Mouse (Mus musculus) neural tube, embryonic 14.5 days (tissue): ENCODE data around the gene Itga9. TPM values are rescaled to one million over a fixed set of nuclear protein-coding genes. Genes with fewer than 3 reads are reported as not detected.

Experiments
- ATAC-seq: fragments of 200-750 bp; cut with Nextera tagmentation; 2 replicates; pipeline ENCODE4 v1.8.0; 2017; ENCODE audit warnings: low read depth, mild to moderate bottlenecking, moderate TSS enrichment, moderate library complexity
- H3K27ac ChIP-seq: fragments of 300-500 bp; sonication (generic); 2 replicates; pipeline ENCODE4 v1.5.1; 2014; ENCODE audit warnings: low read depth, mild to moderate bottlenecking, control low read depth, low read length, moderate library complexity, mixed read lengths
- H3K27me3 ChIP-seq: fragments of 300-500 bp; sonication (generic); 2 replicates; pipeline ENCODE4 v1.6.1; 2014; ENCODE audit warnings: low read length; ENCODE audit not compliant: control insufficient read depth, insufficient read depth
- H3K36me3 ChIP-seq: fragments of 300-500 bp; sonication (generic); 2 replicates; pipeline ENCODE4 v1.6.1; 2014; ENCODE audit warnings: low read length, mixed read lengths; ENCODE audit not compliant: control insufficient read depth, insufficient read depth
- H3K4me1 ChIP-seq: fragments of 300-500 bp; sonication (generic); 2 replicates; pipeline ENCODE4 v1.6.1; 2014; ENCODE audit warnings: low read length; ENCODE audit not compliant: control insufficient read depth, insufficient read depth
- H3K4me2 ChIP-seq: fragments of 300-500 bp; sonication (generic); 2 replicates; pipeline ENCODE4 v1.6.1; 2014; ENCODE audit warnings: mild to moderate bottlenecking, low read depth, low read length, control low read depth
- H3K4me3 ChIP-seq: fragments of 300-500 bp; sonication (generic); 2 replicates; pipeline ENCODE4 v1.5.1; 2014; ENCODE audit warnings: low read depth, low read length, control low read depth, mixed read lengths
- H3K9ac ChIP-seq: fragments of 300-500 bp; sonication (generic); replicated peaks from 2 replicates; pipeline ENCODE4 v1.6.1; 2014; ENCODE audit warnings: low read depth, mild to moderate bottlenecking, control low read depth, low read length, mixed read lengths
- H3K9me3 ChIP-seq: fragments of 300-500 bp; sonication (generic); 2 replicates; pipeline ENCODE4 v1.6.1; 2016; ENCODE audit warnings: low read length; ENCODE audit not compliant: control insufficient read depth
- WGBS: fragments of 180-500 bp; shearing (Covaris S2); extraction: QIAGEN DNeasy Blood & Tissue Kit; methylation state at CpG from one replicate; pipeline ENCODE4 v1.1.7; 2014; 5-methylcytosine and 5-hydroxymethylcytosine counted together
- polyA plus RNA-seq: library from polyadenylated mRNA; unstranded; fragments of >200 nt; fragmentation: Nextera tagmentation; extraction: Ambion mirVana; gene quantifications from 2 replicates; pipeline ENCODE4 v1.2.1, GENCODE M21; 2014

Gene Itga9
- polyA plus RNA-seq, 1 experiment from 2014 or later = 1.7 TPM

- Histone ChIP-seq H3K27me3 (no peaks in the 10 kb centered on the region), H3K4me1 (no peaks in the 10 kb centered on the region), H3K4me3 (no peak overlapping the region), H3K27ac (no peak overlapping the region), H3K9ac (no peak overlapping the region), H3K36me3 (no peaks in the 10 kb centered on the region), H3K9me3 (no peaks in the 10 kb centered on the region), H3K4me2 (no peak overlapping the region)
- ATAC-seq = no peak
- WGBS = 88% methylated on average over 5 of the region's 5 CpGs
Observed at GRCm38 (mm10) chr9:118843711-118844110, 237.2 kb downstream of the Itga9 start.

GRCm38 (mm10) chr9:118845003-118845402, 238.5 kb downstream of the Itga9 start:
- Histone ChIP-seq H3K4me2 (no peak overlapping the region), H3K4me1 (no peaks in the 10 kb centered on the region), H3K9me3 (no peaks in the 10 kb centered on the region), H3K4me3 (no peak overlapping the region), H3K36me3 (no peaks in the 10 kb centered on the region), H3K27me3 (no peaks in the 10 kb centered on the region), H3K9ac (no peak overlapping the region), H3K27ac (no peak overlapping the region)
- ATAC-seq = no peak
- 53% methylated on average over 5 of the region's 5 CpGs for WGBS

- no peak overlapping the region for H3K4me2 ChIP-seq
- H3K4me3 ChIP-seq = no peak overlapping the region
- no peak overlapping the region for H3K27ac ChIP-seq
- ATAC-seq = no peak
- no peaks in the 10 kb centered on the region for H3K4me1 ChIP-seq
- no peaks in the 10 kb centered on the region for H3K36me3 ChIP-seq
- no peak overlapping the region for H3K9ac ChIP-seq
- WGBS = 80% methylated on average over 3 of the region's 3 CpGs
- no peaks in the 10 kb centered on the region for H3K27me3 ChIP-seq
- H3K9me3 ChIP-seq = no peaks in the 10 kb centered on the region
Observed at GRCm38 (mm10) chr9:118846766-118847165, 240.3 kb downstream of the Itga9 start.

- Histone ChIP-seq H3K27ac (no peak overlapping the region), H3K4me1 (no peaks in the 10 kb centered on the region), H3K27me3 (no peaks in the 10 kb centered on the region), H3K9me3 (no peaks in the 10 kb centered on the region), H3K4me3 (no peak overlapping the region), H3K36me3 (no peaks in the 10 kb centered on the region), H3K4me2 (no peak overlapping the region), H3K9ac (no peak overlapping the region)
- WGBS = 90% methylated on average over 9 of the region's 9 CpGs
- ATAC-seq = no peak
Observed at GRCm38 (mm10) chr9:118856665-118857064, 250.2 kb downstream of the Itga9 start.

GRCm38 (mm10) chr9:118860613-118861141, 254.2 kb downstream of the Itga9 start:
- WGBS = 60% methylated on average over 12 of the region's 12 CpGs
- ATAC-seq = no peak

GRCm38 (mm10) chr9:118862214-118862613, 255.7 kb downstream of the Itga9 start:
- no peak for ATAC-seq
- no peak overlapping the region for H3K4me3 ChIP-seq
- no peaks in the 10 kb centered on the region for H3K4me1 ChIP-seq
- no peaks in the 10 kb centered on the region for H3K27me3 ChIP-seq
- H3K27ac ChIP-seq = no peak overlapping the region
- WGBS = 82% methylated on average over 12 of the region's 12 CpGs
- H3K9me3 ChIP-seq = no peaks in the 10 kb centered on the region
- H3K36me3 ChIP-seq = no peaks in the 10 kb centered on the region
- no peak overlapping the region for H3K9ac ChIP-seq
- no peak overlapping the region for H3K4me2 ChIP-seq

More at GRCm38 (mm10) chr9:118860613-118861141, 254.2 kb downstream of the Itga9 start:
- H3K9ac ChIP-seq = no peak overlapping the region
- H3K27ac ChIP-seq = no peak overlapping the region
- no peaks in the 10 kb centered on the region for H3K4me1 ChIP-seq
- H3K4me2 ChIP-seq = no peak overlapping the region
- no peaks in the 10 kb centered on the region for H3K36me3 ChIP-seq
- H3K4me3 ChIP-seq = no peak overlapping the region
- H3K27me3 ChIP-seq = no peaks in the 10 kb centered on the region
- no peaks in the 10 kb centered on the region for H3K9me3 ChIP-seq

- Histone ChIP-seq H3K4me1 (no peaks in the 10 kb centered on the region), H3K27me3 (no peaks in the 10 kb centered on the region), H3K4me3 (no peak overlapping the region), H3K36me3 (no peaks in the 10 kb centered on the region), H3K4me2 (no peak overlapping the region), H3K9ac (no peak overlapping the region), H3K9me3 (no peaks in the 10 kb centered on the region), H3K27ac (no peak overlapping the region)
- no peak for ATAC-seq
- 75% methylated on average over 9 of the region's 9 CpGs for WGBS
Observed at GRCm38 (mm10) chr9:118862852-118863260, 256.4 kb downstream of the Itga9 start.

GRCm38 (mm10) chr9:118863528-118863927, 257.0 kb downstream of the Itga9 start:
- Histone ChIP-seq H3K4me1 (no peaks in the 10 kb centered on the region), H3K4me2 (no peak overlapping the region), H3K9me3 (no peaks in the 10 kb centered on the region), H3K27ac (no peak overlapping the region), H3K9ac (no peak overlapping the region), H3K27me3 (no peaks in the 10 kb centered on the region), H3K4me3 (no peak overlapping the region), H3K36me3 (no peaks in the 10 kb centered on the region)
- ATAC-seq = no peak
- WGBS = 91% methylated on average over 8 of the region's 8 CpGs

- H3K4me2 ChIP-seq = no peak overlapping the region
- no peaks in the 10 kb centered on the region for H3K36me3 ChIP-seq
- no peaks in the 10 kb centered on the region for H3K4me1 ChIP-seq
- ATAC-seq = no peak
- H3K27me3 ChIP-seq = no peaks in the 10 kb centered on the region
- no peak overlapping the region for H3K27ac ChIP-seq
- H3K9me3 ChIP-seq = no peaks in the 10 kb centered on the region
- H3K4me3 ChIP-seq = no peak overlapping the region
- 81% methylated on average over 2 of the region's 2 CpGs for WGBS
- H3K9ac ChIP-seq = no peak overlapping the region
Observed at GRCm38 (mm10) chr9:118866949-118867348, 260.5 kb downstream of the Itga9 start.
